Mouse (Mus musculus): ENCODE data around the gene Arhgap32.

- TF ChIP-seq CTCF (IDR thresholded peaks at IDR 0.05; ENCODE audit: low read depth) (no peak), EP300 (IDR thresholded peaks at IDR 0.05; ENCODE audit: low read depth) (no peak)
Measured at GRCm38 (mm10) chr9:32239427-32239826, 123.5 kb downstream of the Arhgap32 start.

All from liver, embryonic 14.5 days (tissue).